Mouse (Mus musculus) midbrain, embryonic 10.5 days (tissue): Measurements from ENCODE around the gene Nfya. TPM values are rescaled to one million over a fixed set of nuclear protein-coding genes. Genes with fewer than 3 reads are reported as not detected.

Experiments
- DNase-seq: peaks from one replicate; pipeline ENCODE4 v3.0.0-alpha.2; 2017; ENCODE audit warnings: low spot score
- H3K27ac ChIP-seq: fragments of 300-500 bp; sonication (generic); replicated peaks from 2 replicates; pipeline ENCODE4 v1.5.1; 2016; ENCODE audit warnings: mild to moderate bottlenecking
- H3K27me3 ChIP-seq: fragments of 300-500 bp; sonication (generic); 2 replicates; pipeline ENCODE4 v1.6.1; 2016; ENCODE audit warnings: low read depth, mild to moderate bottlenecking; ENCODE audit not compliant: poor library complexity, severe bottlenecking
- H3K36me3 ChIP-seq: fragments of 300-500 bp; sonication (generic); 2 replicates; pipeline ENCODE4 v1.6.1; 2016; ENCODE audit warnings: mild to moderate bottlenecking, moderate library complexity
- H3K4me1 ChIP-seq: fragments of 300-500 bp; sonication (generic); 2 replicates; pipeline ENCODE4 v1.6.1; 2016
- H3K4me3 ChIP-seq: fragments of 300-500 bp; sonication (generic); 2 replicates; pipeline ENCODE4 v1.5.1; 2016; ENCODE audit warnings: mild to moderate bottlenecking, moderate library complexity
- H3K9me3 ChIP-seq: fragments of 300-500 bp; sonication (generic); replicated peaks from 2 replicates; pipeline ENCODE4 v1.6.1; 2016; ENCODE audit warnings: mild to moderate bottlenecking
- WGBS: fragments of 180-500 bp; shearing (Covaris S2); methylation state at CpG from one replicate; pipeline ENCODE4 v1.1.7; 2016; 5-methylcytosine and 5-hydroxymethylcytosine counted together
- polyA plus RNA-seq: library from polyadenylated mRNA; unstranded; fragments of >200 nt; fragmentation: Nextera tagmentation; extraction: Ambion mirVana; gene quantifications from 2 replicates; pipeline ENCODE4 v1.2.1, GENCODE M21; 2016

Nfya gene
- polyA plus RNA-seq, 1 experiment from 2014 or later = 15.8 TPM

DNA sequence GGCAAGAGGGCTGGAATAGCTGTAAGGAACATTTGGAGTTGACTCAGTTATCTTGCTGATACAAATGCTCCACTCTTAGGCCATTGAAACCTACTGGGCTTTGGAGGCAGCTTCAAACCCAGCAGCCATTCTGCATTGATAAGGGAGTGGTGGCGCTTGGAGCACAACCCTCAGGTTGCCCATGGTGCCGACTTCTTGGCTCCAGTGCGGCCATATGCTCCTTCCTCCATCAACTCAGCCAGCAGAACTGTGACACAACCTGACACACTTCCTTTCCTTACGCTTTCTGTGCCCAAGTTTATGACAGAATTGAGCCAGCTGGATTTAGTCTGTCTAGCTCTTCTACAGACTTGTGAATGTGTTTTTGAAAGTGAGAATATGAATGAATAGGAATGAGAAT lies 2.6 kb downstream of the Nfya start:
- Histone ChIP-seq H3K27me3 (no peaks in the 10 kb centered on the region), H3K4me3 (peak overlapping the region; percentile 74), H3K9me3 (no peaks in the 10 kb centered on the region), H3K4me1 (peaks cover 28% of the 10 kb centered on the region), H3K27ac (peak overlapping the region; percentile 99), H3K36me3 (peaks cover 10% of the 10 kb centered on the region)
- no peak for DNase-seq
- 87% methylated on average over 4 of the region's 4 CpGs for WGBS

DNA sequence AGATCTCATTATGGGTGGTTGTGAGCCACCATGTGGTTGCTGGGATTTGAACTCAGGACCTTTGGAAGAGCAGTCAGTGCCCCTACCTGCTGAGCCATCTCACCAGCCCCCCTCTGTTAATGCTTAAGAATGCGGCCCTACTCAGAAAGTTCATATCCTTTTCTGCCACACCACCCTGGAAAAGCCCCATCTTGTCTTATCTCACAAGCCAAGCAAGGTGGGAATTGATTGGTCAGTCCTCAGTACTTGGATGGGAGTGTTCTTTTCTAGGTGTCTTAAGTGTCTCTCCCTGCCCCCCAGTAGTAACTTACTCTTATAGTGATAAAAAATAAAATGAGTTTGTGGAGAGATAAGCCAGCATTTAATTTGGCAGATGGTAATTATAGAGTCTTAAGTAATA lies 5.0 kb downstream of the Nfya start:
- H3K4me1 ChIP-seq = peaks cover 16% of the 10 kb centered on the region
- no peaks in the 10 kb centered on the region for H3K9me3 ChIP-seq
- H3K27me3 ChIP-seq = no peaks in the 10 kb centered on the region
- DNase-seq = no peak
- no peak overlapping the region for H3K27ac ChIP-seq
- no peak overlapping the region for H3K4me3 ChIP-seq
- 86% methylated on average over 1 of the region's 1 CpGs for WGBS
- H3K36me3 ChIP-seq = peaks cover 12% of the 10 kb centered on the region

DNA sequence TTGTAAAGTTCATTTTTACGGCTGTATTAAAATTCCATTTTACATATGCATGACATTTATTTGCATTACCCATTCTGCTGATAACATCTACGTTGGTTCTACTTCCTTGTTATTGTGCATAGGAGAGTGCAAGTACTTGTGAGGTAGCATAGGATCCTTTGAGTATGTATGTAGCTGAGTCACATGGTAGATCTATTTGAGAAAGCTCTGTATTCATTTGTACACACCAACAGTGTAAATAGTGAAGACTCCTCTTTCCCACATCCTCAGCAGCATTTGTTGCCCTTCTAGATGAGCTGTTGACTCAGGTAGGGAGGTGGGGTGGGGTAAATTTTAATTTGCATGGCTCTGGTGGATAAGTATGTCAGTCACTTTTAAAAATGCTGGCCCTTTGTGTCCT lies 5.9 kb downstream of the Nfya start:
- H3K9me3 ChIP-seq = no peaks in the 10 kb centered on the region
- no peak overlapping the region for H3K27ac ChIP-seq
- peaks cover 21% of the 10 kb centered on the region for H3K36me3 ChIP-seq
- H3K4me1 ChIP-seq = peaks cover 16% of the 10 kb centered on the region
- DNase-seq = no peak
- no peak overlapping the region for H3K4me3 ChIP-seq
- H3K27me3 ChIP-seq = no peaks in the 10 kb centered on the region
- 91% methylated on average over 2 of the region's 2 CpGs for WGBS

DNA sequence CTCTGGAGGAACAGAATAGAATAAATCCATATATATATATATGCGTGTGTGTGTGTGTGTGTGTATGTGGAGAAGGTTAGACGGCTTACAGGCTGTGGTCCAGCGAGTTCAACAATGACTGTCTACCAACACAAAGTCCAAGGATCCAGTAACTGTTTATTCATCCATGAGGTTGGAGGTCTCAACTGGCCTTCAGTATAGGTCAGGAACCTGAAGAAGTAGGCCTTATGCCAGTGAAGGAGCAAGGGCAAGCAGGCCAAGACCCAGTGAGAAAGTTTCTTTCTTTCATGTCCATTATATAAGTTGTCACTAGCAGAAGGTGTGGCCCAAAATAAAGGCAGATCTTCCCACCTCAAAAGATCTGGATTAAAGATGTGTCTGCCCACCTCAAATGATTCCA lies 7.0 kb downstream of the Nfya start:
- no peaks in the 10 kb centered on the region for H3K9me3 ChIP-seq
- H3K36me3 ChIP-seq = peaks cover 32% of the 10 kb centered on the region
- peaks cover 9% of the 10 kb centered on the region for H3K4me1 ChIP-seq
- 95% methylated on average over 3 of the region's 3 CpGs for WGBS
- no peak overlapping the region for H3K4me3 ChIP-seq
- H3K27ac ChIP-seq = no peak overlapping the region
- no peaks in the 10 kb centered on the region for H3K27me3 ChIP-seq
- no peak for DNase-seq

DNA sequence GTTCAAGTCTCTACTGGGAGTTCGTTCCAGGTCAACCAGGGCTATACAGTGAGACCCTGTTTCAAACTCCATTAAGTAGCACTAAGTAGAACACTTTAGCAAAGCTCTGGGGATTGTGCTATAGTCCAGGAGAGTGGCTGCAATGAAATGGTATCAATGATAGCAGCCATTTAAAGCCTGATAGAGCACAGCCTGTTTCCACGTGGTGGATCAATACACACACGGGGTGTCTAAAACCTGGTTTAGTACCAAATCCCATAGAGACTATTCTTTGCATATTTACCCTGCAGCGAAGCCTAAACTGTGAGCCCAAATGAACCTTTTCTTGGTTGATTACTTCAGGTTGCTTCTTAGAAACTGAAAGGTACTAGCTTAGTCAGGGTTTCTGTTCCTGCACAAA lies 8.0 kb downstream of the Nfya start:
- Histone ChIP-seq H3K9me3 (no peaks in the 10 kb centered on the region), H3K4me1 (no peaks in the 10 kb centered on the region), H3K27me3 (no peaks in the 10 kb centered on the region), H3K4me3 (no peak overlapping the region), H3K27ac (no peak overlapping the region), H3K36me3 (peaks cover 42% of the 10 kb centered on the region)
- WGBS = 87% methylated on average over 4 of the region's 4 CpGs
- no peak for DNase-seq

DNA sequence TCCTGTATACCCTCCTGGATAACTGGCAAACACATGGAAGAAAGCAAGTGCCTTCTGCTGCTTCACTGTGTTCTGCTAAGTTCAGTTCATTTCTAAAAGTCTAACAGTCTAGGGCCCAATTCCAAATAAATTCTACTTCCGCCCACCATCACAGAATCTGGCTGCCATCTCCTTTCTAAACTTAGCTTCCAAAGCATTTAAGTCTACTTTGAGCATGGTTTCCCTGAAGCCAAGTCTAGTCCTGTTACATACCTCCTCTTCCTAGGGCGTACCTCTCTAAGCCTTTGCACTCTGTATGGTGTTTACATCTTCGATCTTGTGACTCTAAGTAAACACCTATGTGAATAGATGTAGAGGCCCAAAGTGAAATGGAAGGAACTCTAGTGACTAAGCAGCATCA lies 17.1 kb downstream of the Nfya start:
- no peak overlapping the region for H3K27ac ChIP-seq
- H3K4me3 ChIP-seq = no peak overlapping the region
- H3K4me1 ChIP-seq = no peaks in the 10 kb centered on the region
- WGBS = 91% methylated on average over 3 of the region's 3 CpGs
- H3K9me3 ChIP-seq = no peaks in the 10 kb centered on the region
- H3K27me3 ChIP-seq = no peaks in the 10 kb centered on the region
- H3K36me3 ChIP-seq = peaks cover 100% of the 10 kb centered on the region
- no peak for DNase-seq

DNA sequence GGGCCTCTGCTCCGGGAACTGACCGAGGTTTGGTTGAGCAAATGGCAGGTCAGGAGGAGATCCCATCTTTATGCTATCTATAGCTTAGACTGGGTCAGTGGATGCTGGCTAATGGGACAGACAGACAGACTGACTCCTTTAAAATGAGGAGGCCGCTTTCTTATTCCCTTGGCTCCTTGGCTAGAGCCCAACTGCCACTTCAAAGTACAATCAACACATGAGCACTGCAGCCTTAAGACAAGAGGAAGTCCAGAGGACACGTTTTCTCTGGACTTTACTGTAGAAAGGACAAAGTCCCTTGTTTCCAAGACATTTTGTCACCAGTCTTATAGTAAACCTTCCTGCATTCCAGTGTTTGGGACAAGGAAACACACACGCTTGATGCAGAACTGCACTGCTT lies 18.3 kb downstream of the Nfya start:
- WGBS = 93% methylated on average over 5 of the region's 5 CpGs
- Histone ChIP-seq H3K27ac (no peak overlapping the region), H3K4me1 (no peaks in the 10 kb centered on the region), H3K4me3 (no peak overlapping the region), H3K9me3 (no peaks in the 10 kb centered on the region), H3K36me3 (peaks cover 100% of the 10 kb centered on the region), H3K27me3 (no peaks in the 10 kb centered on the region)
- DNase-seq = no peak

DNA sequence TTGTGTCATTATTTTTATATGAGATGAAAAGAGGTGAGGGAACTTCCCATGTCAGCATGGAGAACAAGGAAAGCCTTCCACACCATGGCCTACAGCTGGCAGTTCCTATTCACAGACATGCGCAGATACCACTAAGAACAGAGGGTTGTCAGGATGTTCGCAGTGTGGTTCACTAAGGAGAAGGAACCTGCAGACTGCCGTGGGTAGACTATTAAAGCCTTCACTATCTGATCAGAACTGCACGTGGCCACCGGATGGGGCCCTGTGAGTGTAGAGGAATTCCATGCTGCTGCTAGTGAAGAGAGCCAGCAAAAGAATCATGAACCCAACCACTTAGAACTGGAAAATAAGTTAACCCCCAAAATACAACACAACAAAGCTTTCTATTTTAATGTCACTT lies 20.3 kb downstream of the Nfya start:
- Histone ChIP-seq H3K36me3 (peaks cover 88% of the 10 kb centered on the region), H3K4me3 (no peak overlapping the region), H3K4me1 (no peaks in the 10 kb centered on the region), H3K9me3 (no peaks in the 10 kb centered on the region), H3K27me3 (no peaks in the 10 kb centered on the region), H3K27ac (no peak overlapping the region)
- 97% methylated on average over 5 of the region's 5 CpGs for WGBS
- no peak for DNase-seq

DNA sequence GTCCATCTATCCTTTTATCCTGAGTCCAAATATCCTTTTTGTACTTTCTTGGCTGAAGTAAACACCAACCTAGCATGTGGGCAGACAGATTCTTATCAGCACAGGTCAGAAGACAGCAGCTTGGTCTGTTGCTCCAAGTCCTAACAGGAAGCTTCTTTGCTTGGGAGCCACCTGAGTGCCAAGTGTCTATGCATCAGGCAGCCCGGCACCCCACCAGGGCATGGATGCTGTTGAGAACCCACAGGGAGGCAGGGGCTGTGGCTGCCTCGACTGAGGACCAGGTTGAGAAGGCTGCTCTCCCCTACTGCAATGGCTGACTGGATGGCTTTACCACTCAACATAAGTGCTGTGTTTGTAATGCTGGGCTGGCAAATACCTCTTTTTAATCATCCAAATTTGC lies 21.0 kb downstream of the Nfya start:
- H3K27ac ChIP-seq = no peak overlapping the region
- H3K4me3 ChIP-seq = no peak overlapping the region
- peaks cover 81% of the 10 kb centered on the region for H3K36me3 ChIP-seq
- DNase-seq = no peak
- H3K27me3 ChIP-seq = no peaks in the 10 kb centered on the region
- WGBS = 88% methylated on average over 2 of the region's 2 CpGs
- H3K9me3 ChIP-seq = no peaks in the 10 kb centered on the region
- no peaks in the 10 kb centered on the region for H3K4me1 ChIP-seq

DNA sequence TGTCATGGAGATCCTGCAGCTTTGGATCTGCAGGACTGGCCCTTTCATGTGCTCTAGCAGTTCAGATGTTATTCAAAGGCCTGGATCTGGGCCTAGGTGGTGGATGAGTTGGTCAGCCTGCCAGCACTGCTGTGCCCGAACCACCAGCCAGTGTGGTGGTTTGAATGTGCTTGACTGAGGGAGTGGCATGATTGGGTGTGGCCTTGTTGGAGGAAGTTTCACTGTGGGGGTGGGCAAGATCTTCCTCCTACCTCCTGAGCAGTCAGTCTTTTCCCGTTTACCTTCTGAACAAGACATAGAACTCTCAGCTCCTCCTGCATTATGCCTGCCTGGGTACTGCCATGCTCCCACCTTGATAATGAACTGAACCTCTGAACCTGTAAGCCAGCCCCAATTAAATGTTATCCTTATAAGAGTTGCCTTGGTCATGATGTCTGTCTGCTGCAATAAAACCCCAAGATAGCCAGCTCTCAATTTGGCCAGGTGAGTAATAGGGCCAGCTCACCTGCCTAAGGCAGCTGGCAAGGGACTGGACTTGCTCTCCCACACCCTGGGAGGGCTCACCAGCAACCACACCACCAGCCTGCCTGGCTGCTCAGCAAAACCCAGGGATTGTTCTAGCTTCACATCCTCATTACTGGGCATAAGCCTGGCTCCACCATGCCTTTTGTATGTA lies 23.8 kb downstream of the Nfya start:
- Histone ChIP-seq H3K27ac (no peak overlapping the region), H3K4me1 (no peaks in the 10 kb centered on the region), H3K27me3 (no peaks in the 10 kb centered on the region), H3K4me3 (no peak overlapping the region), H3K36me3 (peaks cover 53% of the 10 kb centered on the region), H3K9me3 (no peaks in the 10 kb centered on the region)
- DNase-seq = no peak
- WGBS = 94% methylated on average over 2 of the region's 2 CpGs

DNA sequence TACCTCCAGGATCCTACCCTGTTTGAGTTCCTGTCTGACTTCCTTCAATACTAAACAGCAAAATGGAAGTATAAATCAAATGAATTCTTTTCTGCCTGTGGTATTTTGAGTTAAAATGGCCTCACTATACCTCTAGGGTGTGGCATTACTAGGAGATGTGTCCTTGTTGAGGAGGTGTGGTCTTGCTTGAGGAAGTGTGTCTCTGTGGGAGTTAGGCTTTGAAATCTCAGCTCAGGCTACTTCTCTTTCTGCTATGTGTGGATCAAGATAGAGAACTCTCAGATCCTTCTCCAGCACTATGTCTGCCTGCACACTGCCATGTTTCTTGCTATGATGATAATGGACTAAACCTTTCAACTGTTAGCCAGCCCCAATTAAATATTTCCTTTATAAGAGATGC lies 30.7 kb downstream of the Nfya start:
- H3K27ac ChIP-seq = no peak overlapping the region
- H3K4me1 ChIP-seq = no peaks in the 10 kb centered on the region
- DNase-seq = no peak
- H3K27me3 ChIP-seq = no peaks in the 10 kb centered on the region
- H3K9me3 ChIP-seq = no peaks in the 10 kb centered on the region
- H3K36me3 ChIP-seq = no peaks in the 10 kb centered on the region
- H3K4me3 ChIP-seq = no peak overlapping the region

DNA sequence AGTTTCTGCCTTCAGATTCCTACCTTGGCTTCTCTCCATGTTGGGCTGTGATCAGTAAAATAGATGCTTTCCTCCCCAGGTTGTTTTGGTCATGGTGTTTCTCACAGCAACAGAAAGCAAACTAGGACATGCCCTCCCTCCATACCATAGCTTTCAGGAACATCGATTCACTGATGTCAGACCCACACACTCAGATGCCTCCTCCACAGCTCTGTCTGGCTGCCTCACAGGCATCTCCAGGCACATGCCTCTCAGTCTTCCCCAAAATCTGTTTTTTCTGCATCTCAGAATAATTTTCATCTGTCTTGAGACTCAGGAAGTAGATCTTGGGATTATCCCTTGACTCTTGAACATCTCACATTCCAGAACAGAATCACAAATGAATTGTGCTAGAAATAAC lies 33.6 kb downstream of the Nfya start:
- Histone ChIP-seq H3K27me3 (no peaks in the 10 kb centered on the region), H3K4me3 (no peak overlapping the region), H3K9me3 (no peaks in the 10 kb centered on the region), H3K27ac (no peak overlapping the region), H3K4me1 (no peaks in the 10 kb centered on the region), H3K36me3 (no peaks in the 10 kb centered on the region)
- 90% methylated on average over 1 of the region's 1 CpGs for WGBS
- DNase-seq = no peak

DNA sequence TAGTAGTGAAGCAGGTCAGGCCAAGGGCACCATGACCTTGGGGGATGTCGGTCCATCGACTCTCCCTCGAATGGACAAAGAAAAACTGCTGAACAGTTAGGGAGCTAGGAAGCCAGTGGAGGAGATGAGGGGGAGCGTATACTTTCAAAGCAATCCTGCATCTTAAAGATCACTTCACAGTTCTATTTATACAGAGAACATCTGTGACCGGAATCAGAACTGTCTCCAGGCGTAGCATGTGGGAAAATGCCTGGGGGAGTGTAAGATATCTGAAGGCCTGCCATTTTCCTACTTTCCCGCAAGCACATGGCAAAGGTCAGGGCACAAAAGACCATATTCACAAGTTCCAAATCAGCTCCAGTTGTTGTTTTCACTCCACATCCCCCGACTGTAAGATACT lies 36.7 kb downstream of the Nfya start:
- Histone ChIP-seq H3K36me3 (no peaks in the 10 kb centered on the region), H3K4me3 (no peak overlapping the region), H3K9me3 (no peaks in the 10 kb centered on the region), H3K4me1 (no peaks in the 10 kb centered on the region), H3K27me3 (no peaks in the 10 kb centered on the region), H3K27ac (no peak overlapping the region)
- 81% methylated on average over 8 of the region's 8 CpGs for WGBS
- no peak for DNase-seq

DNA sequence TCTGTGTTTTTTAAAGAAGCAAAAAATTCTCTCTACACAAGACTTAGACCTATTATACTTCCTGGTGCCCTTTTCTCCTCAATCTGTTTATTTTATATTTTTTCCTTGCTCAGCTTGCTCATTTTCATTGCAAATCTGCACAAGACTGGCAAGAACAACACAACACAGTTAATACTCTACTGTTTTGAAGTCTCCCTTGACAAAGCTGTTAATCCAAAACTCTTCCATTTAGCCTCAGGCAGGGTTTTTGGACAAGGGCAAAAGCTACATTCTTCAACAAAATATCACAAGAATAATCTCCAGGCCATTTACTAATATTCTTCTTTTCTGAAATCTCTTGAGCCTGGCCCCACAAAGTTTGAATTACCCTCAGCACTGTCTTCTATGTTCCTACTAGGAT lies 38.1 kb downstream of the Nfya start:
- H3K27me3 ChIP-seq = no peaks in the 10 kb centered on the region
- H3K4me3 ChIP-seq = no peak overlapping the region
- no peak overlapping the region for H3K27ac ChIP-seq
- H3K9me3 ChIP-seq = no peaks in the 10 kb centered on the region
- DNase-seq = no peak
- no peaks in the 10 kb centered on the region for H3K36me3 ChIP-seq
- no peaks in the 10 kb centered on the region for H3K4me1 ChIP-seq
